Mouse (Mus musculus) MEL (cell line): ENCODE measurements around the gene Strbp. TPM values are rescaled to one million over a fixed set of nuclear protein-coding genes. Genes with fewer than 3 reads are reported as not detected.

Experiments
- DNase-seq: peaks from one replicate; pipeline ENCODE4 v3.0.0; 2011; ENCODE audit warnings: low read depth, low spot score
- H3K27ac ChIP-seq: 2 replicates; pipeline ENCODE4 v1.5.1; 2012; ENCODE audit warnings: low read depth, mild to moderate bottlenecking, control low read depth, low read length, moderate library complexity; ENCODE audit not compliant: control insufficient read depth
- H3K27me3 ChIP-seq, 2 experiments: fragments of 150-350 bp in 1 of 2; sonication (generic) in 1 of 2; 2 replicates each; pipeline ENCODE4 v1.6.1; 2012; ENCODE audit warnings: low read length in 2 of 2, mild to moderate bottlenecking in 2 of 2, improper control_type of control experiment in 1 of 2, moderate library complexity in 1 of 2; ENCODE audit not compliant: insufficient read depth in 2 of 2, control insufficient read depth in 1 of 2
- H3K36me3 ChIP-seq, 2 experiments: 2 replicates each; pipeline ENCODE4 v1.6.1; 2012 to 2014; ENCODE audit warnings: low read length in 2 of 2, improper control_type of control experiment in 1 of 2, inconsistent platforms in 1 of 2, mild to moderate bottlenecking in 1 of 2; ENCODE audit not compliant: insufficient read depth in 2 of 2, control insufficient read depth in 1 of 2
- H3K4me1 ChIP-seq, 2 experiments: fragments of 150-350 bp in 1 of 2; sonication (generic) in 1 of 2; 2 replicates each; pipeline ENCODE4 v1.6.1; 2012; ENCODE audit warnings: low read length in 2 of 2, improper control_type of control experiment in 1 of 2, mild to moderate bottlenecking in 1 of 2; ENCODE audit not compliant: insufficient read depth in 2 of 2, control insufficient read depth in 1 of 2
- H3K4me3 ChIP-seq, 2 experiments: fragments of 150-350 bp in 1 of 2; sonication (generic) in 1 of 2; 2 replicates each; pipeline ENCODE4 v1.5.1; 2012; ENCODE audit warnings: low read depth in 2 of 2, low read length in 2 of 2, mild to moderate bottlenecking in 2 of 2, moderate library complexity in 2 of 2, control low read depth in 1 of 2, improper control_type of control experiment in 1 of 2; ENCODE audit not compliant: control insufficient read depth in 1 of 2, insufficient read depth in 1 of 2
- H3K79me2 ChIP-seq: 2 replicates; pipeline ENCODE4 v1.6.1; 2012; ENCODE audit warnings: mild to moderate bottlenecking, low read length, moderate library complexity; ENCODE audit not compliant: control insufficient read depth, poor library complexity, insufficient read depth
- H3K9ac ChIP-seq: 2 replicates; pipeline ENCODE4 v1.6.1; 2012; ENCODE audit warnings: low read depth, mild to moderate bottlenecking, control low read depth, low read length, moderate library complexity; ENCODE audit not compliant: control insufficient read depth, poor library complexity, severe bottlenecking
- H3K9me3 ChIP-seq: fragments of 150-350 bp; sonication (generic); replicated peaks from 2 replicates; pipeline ENCODE4 v1.6.1; 2012; ENCODE audit warnings: mild to moderate bottlenecking, low read length, improper control_type of control experiment, moderate library complexity; ENCODE audit not compliant: insufficient read depth
- CHD1 ChIP-seq: IDR thresholded peaks from 2 replicates; pipeline ENCODE4 v1.6.1; 2012; ENCODE audit warnings: low read depth, mild to moderate bottlenecking, inconsistent platforms, low read length, improper control_type of control experiment
- E2F4 ChIP-seq: IDR thresholded peaks from 2 replicates; pipeline ENCODE4 v1.6.1; 2011; ENCODE audit warnings: low read depth, low read length, improper control_type of control experiment, borderline replicate concordance
- ETS1 ChIP-seq: IDR thresholded peaks from 2 replicates; pipeline ENCODE4 v1.6.1; 2012; ENCODE audit warnings: low read depth, mild to moderate bottlenecking, inconsistent platforms, low read length, improper control_type of control experiment, moderate library complexity
- GABPA ChIP-seq: IDR thresholded peaks from 2 replicates; pipeline ENCODE4 v1.6.1; 2012; ENCODE audit warnings: low read depth, mild to moderate bottlenecking, inconsistent platforms, low read length, improper control_type of control experiment, moderate library complexity
- MEF2A ChIP-seq: IDR thresholded peaks from 2 replicates; pipeline ENCODE4 v1.6.1; 2014; ENCODE audit warnings: low read depth, mild to moderate bottlenecking, inconsistent platforms, low read length, improper control_type of control experiment; ENCODE audit not compliant: poor library complexity, insufficient replicate concordance, severe bottlenecking; ENCODE audit errors: extremely low read depth
- MYB ChIP-seq: IDR thresholded peaks from 2 replicates; pipeline ENCODE4 v1.6.1; 2011; ENCODE audit warnings: mild to moderate bottlenecking, low read depth, low read length, improper control_type of control experiment
- NRF1 ChIP-seq: IDR thresholded peaks from 2 replicates; pipeline ENCODE4 v1.6.1; 2014; ENCODE audit warnings: low read depth, mild to moderate bottlenecking, inconsistent platforms, low read length, improper control_type of control experiment, moderate library complexity; ENCODE audit not compliant: poor library complexity, insufficient read depth, severe bottlenecking
- POLR2AphosphoS5 ChIP-seq: IDR thresholded peaks from 2 replicates; pipeline ENCODE4 v1.6.1; 2012; ENCODE audit warnings: low read depth, borderline replicate concordance, mild to moderate bottlenecking, inconsistent platforms, low read length, moderate library complexity, mixed read lengths
- RCOR1 ChIP-seq: IDR thresholded peaks from 2 replicates; pipeline ENCODE4 v1.6.1; 2012; ENCODE audit warnings: low read depth, mild to moderate bottlenecking, inconsistent platforms, low read length, improper control_type of control experiment
- SMC3 ChIP-seq: IDR thresholded peaks from 2 replicates; pipeline ENCODE4 v1.6.1; 2011; ENCODE audit warnings: low read depth, low read length, improper control_type of control experiment
- TAL1 ChIP-seq: IDR thresholded peaks from 2 replicates; pipeline ENCODE4 v1.6.1; 2012; ENCODE audit warnings: mild to moderate bottlenecking, inconsistent platforms, low read length, moderate library complexity, mixed read lengths
- TBP ChIP-seq: IDR thresholded peaks from 2 replicates; pipeline ENCODE4 v1.8.0; 2011; ENCODE audit warnings: low read depth, low read length, improper control_type of control experiment
- TCF12 ChIP-seq: IDR thresholded peaks from 2 replicates; pipeline ENCODE4 v1.6.1; 2014; ENCODE audit warnings: low read depth, mild to moderate bottlenecking, inconsistent platforms, low read length, improper control_type of control experiment, moderate library complexity
- USF1 ChIP-seq: IDR thresholded peaks from 2 replicates; pipeline ENCODE4 v1.6.1; 2014; ENCODE audit warnings: low read depth, mild to moderate bottlenecking, inconsistent platforms, low read length, improper control_type of control experiment, moderate library complexity
- ZMIZ1 ChIP-seq: IDR thresholded peaks from 2 replicates; pipeline ENCODE4 v1.6.1; 2012; ENCODE audit warnings: low read depth, mild to moderate bottlenecking, inconsistent platforms, low read length, improper control_type of control experiment, moderate library complexity
- polyA plus RNA-seq, 2 experiments: library from polyadenylated mRNA; stranded (reverse) in 1 of 2; unstranded in 1 of 2; fragments of >175 nt in 1 of 2; fragments of >200 nt in 1 of 2; gene quantifications; 2 replicates each; pipeline versions ENCODE4 v1.2.1 to v1.2.4; 2012; ENCODE audit warnings: low replicate concordance in 2 of 2, low read depth in 1 of 2; ENCODE audit not compliant: insufficient read length in 2 of 2, insufficient read depth in 1 of 2, missing spikeins in 1 of 2
- total RNA-seq: library from RNA; depleted of rRNA; stranded (reverse); fragments of 300-350 nt; gene quantifications from 2 replicates; pipeline ENCODE4 v1.2.3, GENCODE M21; 2012

Strbp gene
- total and polyA plus RNA-seq, 3 experiments = 30.6 to 123 (median 59.8) TPM

DNA sequence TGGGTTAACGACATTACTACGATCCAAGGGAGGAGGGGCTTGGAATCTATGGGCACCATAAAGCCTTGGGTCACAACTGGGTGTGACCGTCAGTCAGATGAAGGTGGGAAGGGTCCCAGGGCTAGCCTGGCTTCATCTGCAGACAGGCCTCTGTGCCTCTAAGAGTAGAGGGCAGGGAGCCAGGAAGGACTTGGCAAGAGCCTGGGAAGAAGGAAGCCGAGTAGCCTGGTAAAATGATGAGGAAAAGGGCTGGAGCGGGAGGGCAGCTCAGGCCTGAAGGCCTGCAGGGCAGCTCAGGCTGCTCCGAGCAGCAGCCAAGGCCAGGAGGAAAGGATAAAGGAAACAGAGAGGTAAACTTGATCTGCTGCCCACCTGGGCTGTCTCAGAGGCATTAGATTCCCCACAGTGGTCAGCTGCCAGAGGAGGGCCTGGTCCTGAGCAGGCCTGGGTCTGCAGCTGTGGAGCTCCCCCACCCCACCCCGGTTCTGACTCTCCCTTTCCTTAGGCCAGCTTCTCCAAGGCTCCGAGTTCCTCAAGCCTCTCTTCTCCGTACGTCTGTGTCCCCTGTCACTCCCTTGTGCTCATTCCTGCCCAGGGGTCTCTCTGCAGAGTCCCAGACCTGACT is 44.9 kb upstream of the Strbp start:
- H3K9ac ChIP-seq = no peak overlapping the region
- H3K9me3 ChIP-seq = no peaks in the 10 kb centered on the region
- no peak for TF ChIP-seq E2F4
- no peak for TF ChIP-seq SMC3
- TF ChIP-seq TCF12 = no peak
- no peak for TF ChIP-seq POLR2AphosphoS5
- no peak for TF ChIP-seq MEF2A
- no peak for TF ChIP-seq TBP
- peaks cover 0 to 11% of the 10 kb centered on the region in 2 experiments; a peak in 1 of 4 replicates for H3K4me1 ChIP-seq
- H3K27ac ChIP-seq = no peak overlapping the region
- no peaks in the 10 kb centered on the region for H3K79me2 ChIP-seq
- no peak overlapping the region for H3K4me3 ChIP-seq
- no peaks in the 10 kb centered on the region for H3K27me3 ChIP-seq
- no peak for DNase-seq
- H3K36me3 ChIP-seq = no peaks in the 10 kb centered on the region

- no peak overlapping the region for H3K4me3 ChIP-seq
- no peaks in the 10 kb centered on the region for H3K27me3 ChIP-seq
- no peak overlapping the region for H3K27ac ChIP-seq
- H3K4me1 ChIP-seq = peaks cover 0 to 8% of the 10 kb centered on the region in 2 experiments; a peak in 1 of 4 replicates
- DNase-seq = no peak
- no peaks in the 10 kb centered on the region for H3K79me2 ChIP-seq
- no peaks in the 10 kb centered on the region for H3K36me3 ChIP-seq
- TF ChIP-seq TCF12 (no peak), TAL1 (no peak), MYB (no peak), USF1 (no peak), ZMIZ1 (no peak), POLR2AphosphoS5 (no peak), E2F4 (no peak), RCOR1 (no peak)
- no peaks in the 10 kb centered on the region for H3K9me3 ChIP-seq
- H3K9ac ChIP-seq = no peak overlapping the region
Observed at GRCm38 (mm10) chr2:37747909-37748308, 44.2 kb upstream of the Strbp start.

DNA sequence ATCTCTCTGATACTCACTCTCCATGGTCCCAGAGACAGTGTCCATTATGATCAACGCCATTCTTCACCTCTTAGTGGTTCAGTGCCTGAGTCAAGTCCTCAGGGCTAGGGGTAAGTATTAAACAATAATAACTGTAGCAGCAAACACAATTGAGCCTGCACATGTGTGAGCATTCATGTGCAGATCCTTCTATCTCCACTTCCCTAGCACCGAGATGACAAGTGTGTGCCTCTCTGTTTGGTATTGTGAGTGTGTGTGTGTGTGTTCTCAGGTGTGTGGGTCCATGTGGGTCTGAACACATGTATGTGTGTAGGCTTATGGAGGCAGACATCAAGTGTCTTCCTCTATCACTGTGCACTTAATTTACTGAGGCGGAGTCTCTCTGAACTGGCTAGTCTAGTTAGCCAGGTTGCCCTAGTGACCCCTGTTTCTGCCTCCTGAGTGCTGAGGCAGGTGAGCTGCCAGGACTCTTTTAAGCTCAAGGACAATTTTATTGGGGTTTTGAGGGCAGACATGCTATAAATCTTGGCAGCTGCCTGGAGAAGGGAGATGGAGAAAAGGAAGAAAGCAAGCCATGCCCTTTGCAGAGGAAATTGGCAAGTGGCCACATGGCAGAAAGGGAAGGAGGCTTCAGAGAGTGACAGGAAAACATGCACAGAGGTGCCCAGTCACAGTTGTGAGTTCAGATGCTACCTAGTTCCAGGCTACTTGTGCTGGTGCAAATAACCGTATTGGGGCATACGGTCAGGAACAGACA is 42.8 kb upstream of the Strbp start:
- no peak overlapping the region for H3K9ac ChIP-seq
- no peak for DNase-seq
- no peaks in the 10 kb centered on the region for H3K79me2 ChIP-seq
- H3K27ac ChIP-seq = no peak overlapping the region
- H3K4me3 ChIP-seq = no peak overlapping the region
- no peaks in the 10 kb centered on the region for H3K36me3 ChIP-seq
- no peaks in the 10 kb centered on the region; a peak in 2 of 4 replicates for H3K27me3 ChIP-seq
- no peaks in the 10 kb centered on the region for H3K4me1 ChIP-seq
- TF ChIP-seq SMC3 (no peak), NRF1 (no peak), GABPA (no peak), CHD1 (no peak), ETS1 (no peak)
- TF ChIP-seq, all 39 proteins: peak for 0
- H3K9me3 ChIP-seq = no peaks in the 10 kb centered on the region
